Mouse (Mus musculus): ENCODE measurements around the gene Cyp2t4. TPM values are rescaled to one million over a fixed set of nuclear protein-coding genes. Genes with fewer than 3 reads are reported as not detected.

Cyp2t4 gene
- polyA plus RNA-seq, 1 experiment from 2014 or later: 0.11 TPM

DNA sequence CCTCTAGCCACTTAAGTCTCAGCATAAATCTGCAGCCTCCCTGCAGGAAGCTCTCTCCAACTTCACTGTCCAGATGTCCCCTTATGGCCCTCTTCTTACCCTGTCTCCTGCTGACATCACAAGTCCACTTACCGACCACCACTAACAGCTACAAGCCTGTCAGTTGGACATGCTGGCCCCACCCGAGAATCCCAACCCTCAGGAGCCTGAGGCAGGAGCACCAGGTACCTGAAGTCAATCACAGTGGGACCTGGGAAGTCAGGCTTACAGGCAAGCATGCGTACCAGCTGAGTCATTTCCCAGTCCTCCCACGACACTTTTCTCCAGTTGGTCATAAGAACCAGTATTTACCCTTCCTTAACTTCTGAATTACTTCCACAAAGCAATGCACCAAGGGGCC lies 40.2 kb downstream of the Cyp2t4 start:
- ATAC-seq (ENCODE audit: low FRiP score, low read depth): no peak
- no peaks in the 10 kb centered on the region for H3K9me3 ChIP-seq
- peak overlapping the region; percentile 14; the same call in 1 of the 2 replicates for H3K4me2 ChIP-seq (replicated peaks)
- 91% methylated on average over 4 of the region's 4 CpGs for WGBS
- no peak overlapping the region for H3K9ac ChIP-seq
- no peaks in the 10 kb centered on the region for H3K27me3 ChIP-seq (replicated peaks)
- peaks cover 20% of the 10 kb centered on the region for H3K4me1 ChIP-seq
- H3K36me3 ChIP-seq: peaks cover 54% of the 10 kb centered on the region
- H3K27ac ChIP-seq: no peak overlapping the region
- no peak overlapping the region for H3K4me3 ChIP-seq

DNA sequence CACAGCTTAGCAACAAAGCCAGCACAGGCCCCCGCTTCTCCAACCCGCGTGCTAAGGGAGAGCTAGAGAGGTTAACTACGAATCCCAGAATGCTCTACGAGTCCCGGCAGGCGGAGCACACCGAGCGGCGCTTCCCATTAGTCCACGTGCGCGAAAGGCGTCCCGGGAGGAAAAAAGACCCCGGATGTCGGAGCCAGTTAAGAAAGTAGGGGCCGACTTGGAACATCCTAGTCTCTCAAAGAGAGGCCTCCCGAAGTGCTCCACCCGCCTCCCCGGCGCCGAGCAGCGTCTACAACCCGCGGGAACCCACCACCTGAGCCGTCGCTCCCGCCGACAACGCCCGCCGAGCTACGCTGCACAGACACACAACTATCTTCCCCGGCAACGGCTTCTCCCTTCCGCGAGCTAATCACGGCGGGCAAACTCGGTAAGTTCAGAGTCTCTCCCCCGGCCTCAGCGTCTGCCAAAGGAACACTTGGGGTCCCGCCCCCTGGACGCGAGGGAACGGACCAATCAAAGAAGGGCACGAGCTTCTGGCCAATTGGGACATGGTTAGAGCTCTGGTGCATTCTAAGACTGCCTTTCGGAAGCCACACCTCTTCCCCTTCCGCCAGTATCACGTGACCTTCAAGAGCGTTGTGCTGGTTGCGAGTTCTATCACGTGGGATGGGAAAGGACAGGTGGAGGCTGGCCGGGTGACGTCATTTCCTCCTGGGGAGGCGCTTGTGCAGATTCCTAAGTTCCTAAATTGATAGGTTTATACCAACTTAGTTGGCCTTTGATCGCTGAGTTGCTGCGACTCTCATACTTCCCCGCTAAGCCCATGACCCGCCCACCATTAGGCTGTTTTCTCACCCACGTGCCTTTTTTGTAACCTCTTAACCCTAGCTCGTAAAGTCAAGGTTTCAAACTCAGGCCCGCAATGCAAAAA lies 42.4 kb downstream of the Cyp2t4 start, which contains the start of the genes BC024978 and Snrpa:
TSS of gene BC024978 (plus strand) at position 101 of the 931 bp plus-strand sequence.
TSS of gene Snrpa (minus strand) at position 591 of the 931 bp plus-strand sequence.
- Histone ChIP-seq H3K36me3 (peaks cover 37% of the 10 kb centered on the region), H3K27me3 (replicated peaks) (no peaks in the 10 kb centered on the region), H3K4me2 (replicated peaks) (peak within 1 kb of the TSS; percentile 91), H3K9me3 (no peaks in the 10 kb centered on the region), H3K4me3 (peak within 1 kb of the TSS; percentile 78), H3K9ac (peak within 1 kb of the TSS; percentile 83), H3K4me1 (peaks cover 20% of the 10 kb centered on the region), H3K27ac (peak within 1 kb of the TSS; percentile 83)
- peak; percentile 99 for ATAC-seq (ENCODE audit: low FRiP score, low read depth)
- 2% methylated on average over 64 of the region's 64 CpGs for WGBS

DNA sequence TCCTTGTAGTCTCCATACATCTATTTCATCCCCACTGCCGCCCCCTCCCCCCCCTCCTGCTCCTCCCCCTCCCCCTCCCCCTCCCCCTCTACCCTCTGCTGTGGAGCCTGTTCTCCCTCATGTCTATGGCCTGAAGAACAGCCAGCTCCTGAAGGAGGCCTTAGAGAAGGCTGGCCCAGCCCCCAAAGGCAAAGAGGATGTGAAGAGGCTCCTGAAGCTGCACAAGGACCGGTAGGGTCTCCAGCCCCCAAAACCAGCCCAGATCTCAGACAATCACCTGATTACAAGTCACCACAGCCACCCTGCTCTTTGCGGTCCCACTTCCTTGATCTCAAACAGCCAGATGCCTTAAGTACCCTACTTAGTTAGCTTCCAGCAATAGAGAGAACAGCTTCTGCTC lies 43.6 kb downstream of the Cyp2t4 start:
- no peak overlapping the region for H3K4me3 ChIP-seq
- 85% methylated on average over 3 of the region's 3 CpGs for WGBS
- H3K27ac ChIP-seq: no peak overlapping the region
- peaks cover 20% of the 10 kb centered on the region for H3K4me1 ChIP-seq
- H3K9ac ChIP-seq: no peak overlapping the region
- no peak for ATAC-seq (ENCODE audit: low FRiP score, low read depth)
- peaks cover 29% of the 10 kb centered on the region for H3K36me3 ChIP-seq
- H3K27me3 ChIP-seq (replicated peaks): no peaks in the 10 kb centered on the region
- H3K9me3 ChIP-seq: no peaks in the 10 kb centered on the region
- peak overlapping the region; percentile 14; the same call in 1 of the 2 replicates for H3K4me2 ChIP-seq (replicated peaks)

DNA sequence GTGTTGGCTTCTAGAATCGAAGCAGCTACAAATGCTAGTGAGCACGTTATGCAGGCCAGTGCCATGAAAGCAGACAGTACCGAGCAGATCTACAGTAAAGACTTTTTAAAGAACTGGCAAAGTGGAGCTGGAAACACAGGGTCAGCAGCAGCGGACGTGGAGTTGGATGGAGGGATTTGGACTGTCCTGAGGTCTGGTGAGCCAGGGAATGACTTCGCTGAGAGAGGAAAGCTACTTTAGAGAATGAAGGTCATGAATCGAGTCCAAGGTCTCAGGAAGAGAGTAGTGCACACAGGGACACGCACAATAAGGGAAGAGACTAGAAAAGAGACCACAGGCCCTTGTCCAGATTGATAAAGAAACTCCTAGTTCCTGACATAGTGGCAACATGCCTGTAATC lies 44.1 kb downstream of the Cyp2t4 start:
- ATAC-seq (ENCODE audit: low FRiP score, low read depth): no peak
- no peak overlapping the region for H3K4me3 ChIP-seq
- WGBS: 91% methylated on average over 8 of the region's 8 CpGs

DNA sequence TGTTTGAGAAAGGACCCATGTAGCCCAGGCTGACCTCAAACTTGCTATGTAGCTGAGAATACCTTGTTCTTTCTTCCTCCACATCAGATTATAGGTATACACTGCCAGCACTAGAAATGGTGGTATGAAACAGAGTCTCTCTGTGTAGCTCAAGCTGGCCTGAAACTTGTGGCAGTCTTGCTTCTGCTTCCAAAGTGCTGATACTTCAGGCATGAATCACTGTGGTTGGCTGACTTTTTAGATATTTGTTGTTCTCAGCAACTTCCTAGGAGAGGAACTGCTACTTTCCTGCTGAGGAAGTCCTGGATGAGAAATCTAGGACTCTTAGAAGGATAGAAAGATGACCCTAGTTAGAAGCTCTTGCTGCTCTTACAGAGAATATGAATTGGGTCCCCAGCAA lies 44.8 kb downstream of the Cyp2t4 start:
- no peak overlapping the region for H3K9ac ChIP-seq
- ATAC-seq (ENCODE audit: low FRiP score, low read depth): no peak
- H3K36me3 ChIP-seq: peaks cover 29% of the 10 kb centered on the region
- H3K4me1 ChIP-seq: peaks cover 16% of the 10 kb centered on the region
- H3K4me3 ChIP-seq: no peak overlapping the region
- no peak overlapping the region for H3K27ac ChIP-seq
- no peaks in the 10 kb centered on the region for H3K9me3 ChIP-seq
- no peak overlapping the region for H3K4me2 ChIP-seq (replicated peaks)
- H3K27me3 ChIP-seq (replicated peaks): no peaks in the 10 kb centered on the region

More for the DNA sequence above, 44.1 kb downstream of the Cyp2t4 start:
- no peak overlapping the region for H3K27ac ChIP-seq
- H3K4me2 ChIP-seq (replicated peaks): no peak overlapping the region
- H3K4me1 ChIP-seq: peaks cover 20% of the 10 kb centered on the region
- peaks cover 29% of the 10 kb centered on the region for H3K36me3 ChIP-seq
- no peak overlapping the region for H3K9ac ChIP-seq
- H3K27me3 ChIP-seq (replicated peaks): no peaks in the 10 kb centered on the region
- no peaks in the 10 kb centered on the region for H3K9me3 ChIP-seq

DNA sequence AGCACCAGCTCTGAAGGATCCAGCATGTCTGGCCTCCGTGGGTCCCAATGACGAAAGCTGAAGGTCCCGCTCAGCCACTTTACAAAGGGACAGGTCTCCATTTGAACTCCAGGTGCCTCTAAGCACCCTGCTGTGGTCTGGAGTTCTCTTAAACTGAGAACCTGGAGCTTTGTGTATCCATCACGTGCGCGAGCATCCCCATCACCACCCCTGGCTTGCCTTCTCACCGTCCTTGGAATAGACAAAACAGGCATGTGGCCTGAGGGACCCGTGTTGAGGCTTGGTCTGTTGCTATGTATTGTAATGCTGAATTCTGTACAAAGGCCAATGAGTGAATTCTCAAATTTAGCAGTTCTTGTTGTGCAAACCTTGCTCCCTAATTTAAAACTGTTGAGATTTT lies 45.3 kb downstream of the Cyp2t4 start:
- Histone ChIP-seq H3K36me3 (peaks cover 29% of the 10 kb centered on the region), H3K9me3 (no peaks in the 10 kb centered on the region), H3K4me3 (no peak overlapping the region), H3K4me2 (replicated peaks) (no peak overlapping the region), H3K27me3 (replicated peaks) (no peaks in the 10 kb centered on the region), H3K9ac (no peak overlapping the region), H3K27ac (no peak overlapping the region), H3K4me1 (peaks cover 12% of the 10 kb centered on the region)
- ATAC-seq (ENCODE audit: low FRiP score, low read depth): no peak
- WGBS: 94% methylated on average over 8 of the region's 8 CpGs

DNA sequence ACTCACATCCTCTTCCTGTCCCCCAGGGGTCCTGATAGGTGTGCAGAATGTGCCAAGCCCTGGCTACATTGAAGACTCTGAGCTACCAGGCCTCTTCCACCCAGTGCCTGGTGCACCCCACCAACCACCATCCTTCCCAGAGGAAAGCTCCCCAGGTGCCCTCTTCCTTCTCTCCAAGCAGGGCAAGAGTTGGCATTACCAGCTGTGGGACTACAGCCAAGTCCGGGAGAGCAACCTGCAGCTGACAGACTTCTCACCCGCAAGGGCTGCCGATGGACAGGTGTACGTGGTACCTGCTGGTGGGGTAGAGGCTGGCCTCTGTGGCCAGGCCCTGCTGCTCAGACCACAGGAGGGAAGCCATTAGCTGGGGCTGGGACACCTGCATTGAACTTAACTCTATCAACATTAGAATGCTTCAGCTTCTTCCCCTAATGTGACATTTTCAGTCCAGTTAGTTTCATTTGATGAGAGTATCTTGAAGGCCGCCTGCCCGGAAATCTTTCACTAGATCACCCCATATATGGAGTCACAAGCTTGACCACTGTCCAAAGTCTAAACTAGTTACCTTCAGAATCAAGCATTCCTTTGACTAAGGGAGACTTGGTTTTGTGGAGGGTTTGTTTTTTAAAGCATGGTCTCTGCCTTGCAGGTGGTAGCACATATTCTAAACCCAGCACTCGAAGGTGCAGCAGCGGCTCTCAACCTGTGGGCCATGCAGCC lies 50.4 kb downstream of the Cyp2t4 start:
- Histone ChIP-seq H3K4me2 (replicated peaks) (no peak overlapping the region), H3K4me3 (no peak overlapping the region), H3K4me1 (no peaks in the 10 kb centered on the region), H3K27me3 (replicated peaks) (no peaks in the 10 kb centered on the region), H3K9ac (no peak overlapping the region), H3K9me3 (no peaks in the 10 kb centered on the region), H3K27ac (no peak overlapping the region), H3K36me3 (peaks cover 52% of the 10 kb centered on the region)
- 96% methylated on average over 8 of the region's 8 CpGs for WGBS
- ATAC-seq (ENCODE audit: low FRiP score, low read depth): no peak

MicroRNAs within 50 kb of the gene (microRNA counts, 519-probe panel; counts per million panel counts)
- 342 counts per million, percentile 67 among the panel's probes with 10 or more counts for microRNA mmu-miR-1191

Small RNA genes within 50 kb of the gene (microRNA-seq; reads per million reads assigned to microRNA genes)
- 7.9 reads per million, percentile 20 among the genes with 10 or more reads in this experiment for gene Mir1191
- not detected for gene Mir3101

Other genes with a start within 250 kb of the Cyp2t4 start
- gene Cyp2a22, start 214.3 kb upstream of the Cyp2t4 start, polyA plus RNA-seq (2016; fragmentation: Nextera tagmentation; extraction: Ambion mirVana): not detected in 2 replicates
- gene Cyp2a12, start 124.6 kb upstream of the Cyp2t4 start, polyA plus RNA-seq (2016; fragmentation: Nextera tagmentation; extraction: Ambion mirVana): not detected in 2 replicates
- gene Cyp2f2, start 33.8 kb upstream of the Cyp2t4 start, polyA plus RNA-seq (2016; fragmentation: Nextera tagmentation; extraction: Ambion mirVana): not detected in 2 replicates
- 99.6 TPM in 2 replicates for gene Egln2, start 13.1 kb downstream of the Cyp2t4 start, polyA plus RNA-seq (2016; fragmentation: Nextera tagmentation; extraction: Ambion mirVana)
- 97.7 and 100 TPM in 2 replicates for gene Rab4b, start 25.2 kb downstream of the Cyp2t4 start, polyA plus RNA-seq (2016; fragmentation: Nextera tagmentation; extraction: Ambion mirVana)
- 0.42 TPM in 2 replicates for gene Gm21983, start 27.4 kb downstream of the Cyp2t4 start, polyA plus RNA-seq (2016; fragmentation: Nextera tagmentation; extraction: Ambion mirVana)
- 4.8 and 5.8 TPM in 2 replicates for gene Mia, start 27.4 kb downstream of the Cyp2t4 start, polyA plus RNA-seq (2016; fragmentation: Nextera tagmentation; extraction: Ambion mirVana)
- gene BC024978, start 42.1 kb downstream of the Cyp2t4 start, polyA plus RNA-seq (2016; fragmentation: Nextera tagmentation; extraction: Ambion mirVana): 3.7 TPM in 2 replicates
- gene Snrpa, start 42.6 kb downstream of the Cyp2t4 start, polyA plus RNA-seq (2016; fragmentation: Nextera tagmentation; extraction: Ambion mirVana): 259 and 260 TPM in 2 replicates
- gene Itpkc, start 74.9 kb downstream of the Cyp2t4 start, polyA plus RNA-seq (2016; fragmentation: Nextera tagmentation; extraction: Ambion mirVana): 8.2 and 10.4 TPM in 2 replicates
- 19.5 and 20.5 TPM in 2 replicates for gene Coq8b, start 79.3 kb downstream of the Cyp2t4 start, polyA plus RNA-seq (2016; fragmentation: Nextera tagmentation; extraction: Ambion mirVana)
- 62.3 and 67.8 TPM in 2 replicates for gene Numbl, start 104.7 kb downstream of the Cyp2t4 start, polyA plus RNA-seq (2016; fragmentation: Nextera tagmentation; extraction: Ambion mirVana)
- 6.1 and 9.9 TPM in 2 replicates for gene Ltbp4, start 184.0 kb downstream of the Cyp2t4 start, polyA plus RNA-seq (2016; fragmentation: Nextera tagmentation; extraction: Ambion mirVana)
- gene Shkbp1, start 202.3 kb downstream of the Cyp2t4 start, polyA plus RNA-seq (2016; fragmentation: Nextera tagmentation; extraction: Ambion mirVana): 68.6 and 68.9 TPM in 2 replicates
- gene Gm20479, start 203.7 kb downstream of the Cyp2t4 start, polyA plus RNA-seq (2016; fragmentation: Nextera tagmentation; extraction: Ambion mirVana): 0.40 TPM in 1 of 2 replicates, not detected in the other